Mouse (Mus musculus) limb, embryonic 11.5 days (tissue): Measurements from ENCODE around the gene Tnfrsf23. TPM values are rescaled to one million over a fixed set of nuclear protein-coding genes. Genes with fewer than 3 reads are reported as not detected.

ENCODE experiments used
- polyA plus RNA-seq: library from polyadenylated mRNA; unstranded; fragments of >200 nt; fragmentation: Nextera tagmentation; extraction: Ambion mirVana; gene quantifications from 2 replicates; pipeline ENCODE4 v1.2.1, GENCODE M21; 2014

The Tnfrsf23 gene
- polyA plus RNA-seq, 1 experiment from 2014 or later = 0.09 TPM

Other genes with a start within 250 kb of the Tnfrsf23 start
- gene Cdkn1c, start 224.8 kb downstream of the Tnfrsf23 start, polyA plus RNA-seq = 1,044 and 1,081 TPM in 2 replicates
- 0.96 and 0.97 TPM in 2 replicates for gene Slc22a18, start 212.1 kb downstream of the Tnfrsf23 start, polyA plus RNA-seq
- 7.5 and 9.6 TPM in 2 replicates for gene Phlda2, start 182.7 kb downstream of the Tnfrsf23 start, polyA plus RNA-seq
- gene Nap1l4, start 136.8 kb downstream of the Tnfrsf23 start, polyA plus RNA-seq = 194 and 196 TPM in 2 replicates
- gene Cars, start 85.8 kb downstream of the Tnfrsf23 start, polyA plus RNA-seq = 62.2 and 65.7 TPM in 2 replicates
- 0.05 TPM in 1 of 2 replicates, not detected in the other for gene Tnfrsf26, start 57.1 kb downstream of the Tnfrsf23 start, polyA plus RNA-seq
- 12.9 and 13.8 TPM in 2 replicates for gene Tnfrsf22, start 36.2 kb downstream of the Tnfrsf23 start, polyA plus RNA-seq
- 17.2 and 17.9 TPM in 2 replicates for gene Osbpl5, start 71.1 kb upstream of the Tnfrsf23 start, polyA plus RNA-seq
- not detected in 2 replicates for gene Mrgprg, start 81.1 kb upstream of the Tnfrsf23 start, polyA plus RNA-seq
- gene Mrgpre, start 98.6 kb upstream of the Tnfrsf23 start, polyA plus RNA-seq = 2.0 and 2.2 TPM in 2 replicates
- 7.8 and 8.4 TPM in 2 replicates for gene Nadsyn1, start 137.0 kb upstream of the Tnfrsf23 start, polyA plus RNA-seq
- gene Dhcr7, start 137.3 kb upstream of the Tnfrsf23 start, polyA plus RNA-seq = 56.0 and 60.6 TPM in 2 replicates
- not detected in 2 replicates for gene Gm498, start 181.0 kb upstream of the Tnfrsf23 start, polyA plus RNA-seq